Mouse (Mus musculus): ENCODE results near the gene Rnf115. TPM values are rescaled to one million over a fixed set of nuclear protein-coding genes. Genes with fewer than 3 reads are reported as not detected.

The Rnf115 gene
- total and polyA plus RNA-seq, 2 experiments, result 12.7 to 33.6 TPM

DNA sequence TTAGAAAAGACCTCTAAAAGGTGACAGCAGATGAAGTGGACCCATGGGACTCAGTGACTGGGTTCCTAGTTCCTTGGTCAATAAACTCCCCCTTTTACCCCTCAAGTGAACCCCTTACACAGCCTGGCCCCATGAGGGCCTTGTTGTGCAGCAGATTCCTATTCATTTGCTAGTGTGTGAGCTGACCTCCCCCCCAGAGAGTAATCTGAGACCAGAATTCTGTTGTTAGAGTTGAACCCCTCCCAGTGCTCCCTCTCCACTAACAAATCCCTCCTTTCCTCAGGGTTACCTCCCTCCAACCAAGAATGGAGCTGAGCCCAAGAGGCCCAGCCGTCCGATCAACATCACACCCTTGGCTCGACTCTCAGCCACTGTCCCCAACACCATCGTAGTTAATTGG, 26.5 kb upstream of the Rnf115 start:
- Histone ChIP-seq H3K27ac (replicated peaks; ENCODE audit: insufficient read depth, low read depth, low read length) (no peak overlapping the region), H3K9ac (ENCODE audit: low read depth, low read length) (no peak overlapping the region), H3K4me1 (ENCODE audit: control insufficient read depth, insufficient read depth, low read length) (peaks cover under 1% of the 10 kb centered on the region), H3K36me3 (ENCODE audit: control insufficient read depth, insufficient read depth, low read length) (peaks cover 10% of the 10 kb centered on the region), H3K4me3 (ENCODE audit: insufficient read depth, low read depth, low read length) (no peak overlapping the region), H3K79me2 (ENCODE audit: control insufficient read depth, insufficient read depth, low read length) (peaks cover 6% of the 10 kb centered on the region; the same call in 1 of the 2 replicates), H3K27me3 (ENCODE audit: control insufficient read depth, insufficient read depth, low read length) (no peaks in the 10 kb centered on the region)
- no peak for TF ChIP-seq POLR2A (IDR thresholded peaks at IDR 0.05; ENCODE audit: extremely low read depth, insufficient read depth, low read length)
- no peak for TF ChIP-seq CTCF (IDR thresholded peaks at IDR 0.05; ENCODE audit: low read depth, low read length)
- WGBS, result 96% methylated on average over 4 of the region's 4 CpGs
- no peak for DNase-seq (ENCODE audit: extremely low read depth, low read depth, low spot score)

- Histone ChIP-seq H3K36me3 (ENCODE audit: control insufficient read depth, insufficient read depth, low read length) (peaks cover 10% of the 10 kb centered on the region), H3K9ac (ENCODE audit: low read depth, low read length) (no peak overlapping the region), H3K4me3 (ENCODE audit: insufficient read depth, low read depth, low read length) (no peak overlapping the region), H3K4me1 (ENCODE audit: control insufficient read depth, insufficient read depth, low read length) (no peaks in the 10 kb centered on the region), H3K27ac (replicated peaks; ENCODE audit: insufficient read depth, low read depth, low read length) (no peak overlapping the region), H3K27me3 (ENCODE audit: control insufficient read depth, insufficient read depth, low read length) (no peaks in the 10 kb centered on the region), H3K79me2 (ENCODE audit: control insufficient read depth, insufficient read depth, low read length) (no peaks in the 10 kb centered on the region)
- 81% methylated on average over 11 of the region's 11 CpGs for WGBS
- no peak for DNase-seq (ENCODE audit: extremely low read depth, low read depth, low spot score)
- peak; percentile 54 for TF ChIP-seq CTCF (IDR thresholded peaks at IDR 0.05; ENCODE audit: low read depth, low read length)
- TF ChIP-seq POLR2A (IDR thresholded peaks at IDR 0.05; ENCODE audit: extremely low read depth, insufficient read depth, low read length), result no peak
Measured at GRCm38 (mm10) chr3:96704778-96705177, 22.7 kb upstream of the Rnf115 start.

DNA sequence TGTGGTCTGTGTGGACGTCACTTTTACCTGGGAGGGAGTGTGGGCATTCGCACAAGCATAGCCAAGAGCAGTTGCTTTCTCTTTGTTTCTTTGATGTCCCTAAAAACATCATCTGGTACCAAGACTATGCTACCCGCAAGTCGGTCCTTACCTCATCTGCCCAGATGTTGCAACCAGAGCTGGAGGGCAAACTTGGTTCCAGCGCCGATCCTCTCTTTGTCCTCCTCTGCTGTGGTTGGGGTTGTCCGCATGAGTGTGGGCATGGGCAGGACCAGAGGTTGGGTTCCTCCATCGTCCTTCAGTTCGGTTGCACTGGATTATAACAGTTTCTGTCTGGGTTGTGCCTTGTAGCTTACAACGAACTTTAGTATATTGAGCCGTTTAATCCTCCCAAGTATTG, 21.2 kb upstream of the Rnf115 start:
- Histone ChIP-seq H3K9ac (ENCODE audit: low read depth, low read length) (no peak overlapping the region), H3K27ac (replicated peaks; ENCODE audit: insufficient read depth, low read depth, low read length) (no peak overlapping the region), H3K27me3 (ENCODE audit: control insufficient read depth, insufficient read depth, low read length) (no peaks in the 10 kb centered on the region), H3K4me3 (ENCODE audit: insufficient read depth, low read depth, low read length) (no peak overlapping the region), H3K36me3 (ENCODE audit: control insufficient read depth, insufficient read depth, low read length) (peaks cover 16% of the 10 kb centered on the region), H3K4me1 (ENCODE audit: control insufficient read depth, insufficient read depth, low read length) (no peaks in the 10 kb centered on the region), H3K79me2 (ENCODE audit: control insufficient read depth, insufficient read depth, low read length) (no peaks in the 10 kb centered on the region)
- WGBS, result 92% methylated on average over 11 of the region's 11 CpGs
- no peak for TF ChIP-seq CTCF (IDR thresholded peaks at IDR 0.05; ENCODE audit: low read depth, low read length)
- no peak for TF ChIP-seq POLR2A (IDR thresholded peaks at IDR 0.05; ENCODE audit: extremely low read depth, insufficient read depth, low read length)
- no peak for DNase-seq (ENCODE audit: extremely low read depth, low read depth, low spot score)

- DNase-seq (ENCODE audit: extremely low read depth, low read depth, low spot score), result no peak
- TF ChIP-seq POLR2A (IDR thresholded peaks at IDR 0.05; ENCODE audit: extremely low read depth, insufficient read depth, low read length), result no peak
- TF ChIP-seq CTCF (IDR thresholded peaks at IDR 0.05; ENCODE audit: low read depth, low read length), result no peak
- no peak overlapping the region for H3K4me3 ChIP-seq (ENCODE audit: insufficient read depth, low read depth, low read length)
- no peaks in the 10 kb centered on the region for H3K79me2 ChIP-seq (ENCODE audit: control insufficient read depth, insufficient read depth, low read length)
- no peaks in the 10 kb centered on the region for H3K27me3 ChIP-seq (ENCODE audit: control insufficient read depth, insufficient read depth, low read length)
- H3K27ac ChIP-seq (replicated peaks; ENCODE audit: insufficient read depth, low read depth, low read length), result no peak overlapping the region
- H3K4me1 ChIP-seq (ENCODE audit: control insufficient read depth, insufficient read depth, low read length), result no peaks in the 10 kb centered on the region
- H3K36me3 ChIP-seq (ENCODE audit: control insufficient read depth, insufficient read depth, low read length), result peaks cover 17% of the 10 kb centered on the region
- no peak overlapping the region for H3K9ac ChIP-seq (ENCODE audit: low read depth, low read length)
- WGBS, result 75% methylated on average over 7 of the region's 7 CpGs
Measured at GRCm38 (mm10) chr3:96706984-96707383, 20.5 kb upstream of the Rnf115 start.

- TF ChIP-seq CTCF (IDR thresholded peaks at IDR 0.05; ENCODE audit: low read depth, low read length) (peak; percentile 89), POLR2A (IDR thresholded peaks at IDR 0.05; ENCODE audit: extremely low read depth, insufficient read depth, low read length) (no peak)
- H3K27me3 ChIP-seq (ENCODE audit: control insufficient read depth, insufficient read depth, low read length), result no peaks in the 10 kb centered on the region
- WGBS, result 5% methylated on average over 42 of the region's 42 CpGs
- no peaks in the 10 kb centered on the region for H3K79me2 ChIP-seq (ENCODE audit: control insufficient read depth, insufficient read depth, low read length)
- no peak within 1 kb of the TSS for H3K27ac ChIP-seq (replicated peaks; ENCODE audit: insufficient read depth, low read depth, low read length)
- DNase-seq (ENCODE audit: extremely low read depth, low read depth, low spot score), result peak; percentile 29
- H3K9ac ChIP-seq (ENCODE audit: low read depth, low read length), result peak within 1 kb of the TSS; percentile 79
- peak within 1 kb of the TSS; percentile 66; the same call in 1 of the 2 replicates for H3K4me3 ChIP-seq (ENCODE audit: insufficient read depth, low read depth, low read length)
- H3K36me3 ChIP-seq (ENCODE audit: control insufficient read depth, insufficient read depth, low read length), result peaks cover 27% of the 10 kb centered on the region
- H3K4me1 ChIP-seq (ENCODE audit: control insufficient read depth, insufficient read depth, low read length), result no peaks in the 10 kb centered on the region
Measured at GRCm38 (mm10) chr3:96707903-96708683, 19.4 kb upstream of the Rnf115 start, which contains the start of gene Nudt17. TSS of gene Nudt17 (minus strand) at chr3:96708562.

GRCm38 (mm10) chr3:96708684-96709064, 18.8 kb upstream of the Rnf115 start:
- WGBS, result 64% methylated on average over 2 of the region's 2 CpGs
- H3K79me2 ChIP-seq (ENCODE audit: control insufficient read depth, insufficient read depth, low read length), result no peaks in the 10 kb centered on the region
- no peaks in the 10 kb centered on the region for H3K4me1 ChIP-seq (ENCODE audit: control insufficient read depth, insufficient read depth, low read length)
- peaks cover 31% of the 10 kb centered on the region for H3K36me3 ChIP-seq (ENCODE audit: control insufficient read depth, insufficient read depth, low read length)
- H3K9ac ChIP-seq (ENCODE audit: low read depth, low read length), result no peak overlapping the region
- no peaks in the 10 kb centered on the region for H3K27me3 ChIP-seq (ENCODE audit: control insufficient read depth, insufficient read depth, low read length)
- DNase-seq (ENCODE audit: extremely low read depth, low read depth, low spot score), result no peak
- no peak overlapping the region for H3K4me3 ChIP-seq (ENCODE audit: insufficient read depth, low read depth, low read length)
- no peak for TF ChIP-seq CTCF (IDR thresholded peaks at IDR 0.05; ENCODE audit: low read depth, low read length)
- no peak for TF ChIP-seq POLR2A (IDR thresholded peaks at IDR 0.05; ENCODE audit: extremely low read depth, insufficient read depth, low read length)
- H3K27ac ChIP-seq (replicated peaks; ENCODE audit: insufficient read depth, low read depth, low read length), result no peak overlapping the region
